Mouse (Mus musculus): ENCODE measurements around the gene Isg15. TPM values are rescaled to one million over a fixed set of nuclear protein-coding genes. Genes with fewer than 3 reads are reported as not detected.

Isg15 gene
- polyA plus RNA-seq, 1 experiment from 2014 or later, result 1.7 TPM

DNA sequence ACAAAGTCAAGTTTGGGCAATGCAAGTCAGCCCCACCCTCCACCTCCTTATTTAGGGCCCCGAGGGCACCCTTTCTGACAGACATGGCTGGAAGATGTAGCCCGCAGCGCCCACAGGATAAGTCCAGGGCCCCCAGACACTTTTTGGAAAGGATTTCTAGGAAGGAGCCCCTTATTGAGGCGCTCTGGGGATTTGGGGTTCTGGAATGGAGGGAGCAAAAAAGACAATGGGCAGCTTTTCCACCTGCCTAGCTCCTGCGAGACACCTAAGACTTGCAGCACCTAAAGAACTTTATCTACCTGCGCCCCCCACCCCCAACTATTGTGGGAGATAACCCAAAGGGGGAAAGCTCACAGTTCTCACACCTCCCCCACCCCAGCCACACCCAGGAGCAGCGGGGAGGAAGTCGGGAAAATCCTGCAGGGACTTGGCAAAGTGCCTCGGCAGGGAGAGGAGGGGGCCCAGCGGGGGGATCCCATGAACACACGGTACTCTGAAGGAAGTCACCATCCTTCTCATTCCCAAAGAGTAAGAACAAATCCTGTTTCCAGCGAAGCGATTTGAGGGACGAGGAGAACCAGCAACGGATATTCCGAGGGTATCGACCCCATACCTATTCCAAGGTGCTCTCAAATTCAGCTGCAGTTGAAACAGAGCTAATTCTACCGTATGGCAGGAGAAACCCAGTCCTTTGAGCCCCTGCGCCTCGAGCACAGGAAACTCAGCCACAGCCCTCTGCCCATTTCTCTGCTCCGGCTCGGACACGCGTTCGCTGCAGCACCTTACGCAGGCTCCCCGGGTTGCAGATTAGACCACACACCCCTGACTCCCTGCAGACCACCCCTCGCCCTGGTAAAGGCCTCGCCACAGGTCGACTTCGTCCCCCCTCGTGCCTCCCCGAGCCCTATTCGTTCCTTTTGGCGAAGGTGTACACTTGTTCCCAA is 4.4 kb downstream of the Isg15 start:
- peak overlapping the region; percentile 92 for H3K4me2 ChIP-seq
- H3K9ac ChIP-seq, result peak overlapping the region; percentile 86
- ATAC-seq (ENCODE audit: low FRiP score), result peak; percentile 18; the same call in 1 of the 2 replicates
- H3K27ac ChIP-seq, result peak overlapping the region; percentile 81
- H3K4me3 ChIP-seq, result peak overlapping the region; percentile 66
- H3K27me3 ChIP-seq, result no peaks in the 10 kb centered on the region
- peaks cover 18% of the 10 kb centered on the region for H3K36me3 ChIP-seq
- peaks cover 54% of the 10 kb centered on the region for H3K4me1 ChIP-seq (replicated peaks)
- 3% methylated on average over 35 of the region's 35 CpGs for WGBS
- H3K9me3 ChIP-seq, result no peaks in the 10 kb centered on the region

DNA sequence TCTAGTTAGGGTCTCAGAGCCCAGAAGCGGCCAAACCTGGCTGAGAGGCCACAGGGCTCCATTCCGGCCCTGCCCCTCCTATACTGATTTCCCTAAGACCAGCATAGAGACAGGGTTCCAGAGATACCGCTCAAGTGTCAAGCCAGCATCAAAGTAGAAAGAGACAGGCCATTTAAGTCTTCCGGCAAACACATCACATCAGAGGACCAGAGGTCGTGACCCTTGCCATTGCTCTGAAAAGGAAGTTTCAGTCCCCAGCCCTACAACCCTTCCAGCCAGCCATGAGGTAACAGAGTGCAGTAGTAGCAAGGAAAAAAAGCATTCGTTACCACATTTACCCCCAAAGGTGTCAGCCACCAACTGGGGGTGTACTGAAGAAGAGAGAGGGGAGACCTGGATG is 6.3 kb downstream of the Isg15 start:
- H3K4me3 ChIP-seq, result peak overlapping the region; percentile 66; the same call in 1 of the 2 replicates
- no peak for ATAC-seq (ENCODE audit: low FRiP score)
- H3K4me2 ChIP-seq, result peak overlapping the region; percentile 92
- H3K9ac ChIP-seq, result peak overlapping the region; percentile 86
- H3K36me3 ChIP-seq, result peaks cover 26% of the 10 kb centered on the region
- H3K27me3 ChIP-seq, result no peaks in the 10 kb centered on the region
- H3K27ac ChIP-seq, result no peak overlapping the region
- H3K4me1 ChIP-seq (replicated peaks), result peaks cover 73% of the 10 kb centered on the region
- 21% methylated on average over 6 of the region's 6 CpGs for WGBS
- no peaks in the 10 kb centered on the region for H3K9me3 ChIP-seq

DNA sequence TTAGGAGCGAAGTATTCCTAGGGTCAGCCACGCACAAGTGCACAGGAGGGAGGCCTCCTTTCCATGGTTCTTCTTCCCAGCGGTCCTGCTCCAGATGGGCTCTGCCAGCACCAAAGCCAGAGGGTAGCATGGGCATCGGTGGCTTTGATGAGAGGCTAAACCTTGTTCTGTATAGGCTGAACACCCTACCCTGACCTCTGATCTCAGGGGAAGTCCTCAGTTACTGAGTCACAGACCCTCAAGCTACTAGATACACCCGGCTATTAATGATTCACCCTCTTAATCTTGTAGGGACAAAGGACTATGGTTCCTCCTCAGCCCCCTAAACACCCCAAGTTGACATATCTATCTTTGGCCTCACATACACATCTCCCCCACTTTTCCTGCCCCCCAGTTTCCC is 6.7 kb downstream of the Isg15 start:
- H3K4me2 ChIP-seq, result peak overlapping the region; percentile 92
- H3K9ac ChIP-seq, result peak overlapping the region; percentile 86

DNA sequence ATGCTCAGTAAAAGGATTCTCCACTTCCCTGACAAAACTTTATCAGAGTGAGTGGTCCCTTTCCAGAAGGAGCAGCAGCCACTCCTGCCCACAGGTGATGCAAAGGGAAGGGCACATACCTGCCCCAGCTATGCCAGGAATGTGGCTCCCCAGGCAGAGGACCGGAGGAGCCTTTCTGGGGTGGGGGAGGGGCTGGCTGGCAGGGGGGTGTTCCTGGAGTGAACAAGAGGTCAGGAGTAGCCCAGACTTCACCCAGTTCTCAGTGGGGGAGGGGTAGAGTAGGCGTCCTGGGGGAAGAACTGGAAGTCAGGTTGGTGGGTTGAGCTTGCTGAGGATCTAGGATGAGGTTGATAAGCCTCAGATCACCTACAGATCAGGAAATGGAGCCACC is 7.4 kb downstream of the Isg15 start:
- ATAC-seq (ENCODE audit: low FRiP score), result no peak
- peaks cover 84% of the 10 kb centered on the region for H3K4me1 ChIP-seq (replicated peaks)
- no peaks in the 10 kb centered on the region for H3K9me3 ChIP-seq
- H3K36me3 ChIP-seq, result peaks cover 26% of the 10 kb centered on the region
- peak overlapping the region; percentile 92; the same call in 1 of the 2 replicates for H3K4me2 ChIP-seq
- no peak overlapping the region for H3K4me3 ChIP-seq
- H3K27ac ChIP-seq, result peak overlapping the region; percentile 8
- H3K9ac ChIP-seq, result peak overlapping the region; percentile 86; the same call in 1 of the 2 replicates
- H3K27me3 ChIP-seq, result no peaks in the 10 kb centered on the region
- WGBS, result 21% methylated on average over 2 of the region's 2 CpGs

More for the DNA sequence above, 6.7 kb downstream of the Isg15 start:
- Histone ChIP-seq H3K36me3 (peaks cover 26% of the 10 kb centered on the region), H3K27me3 (no peaks in the 10 kb centered on the region), H3K27ac (no peak overlapping the region), H3K4me1 (replicated peaks) (peaks cover 77% of the 10 kb centered on the region), H3K9me3 (no peaks in the 10 kb centered on the region), H3K4me3 (peak overlapping the region; percentile 66; the same call in 1 of the 2 replicates)
- 59% methylated on average over 5 of the region's 5 CpGs for WGBS
- ATAC-seq (ENCODE audit: low FRiP score), result no peak

DNA sequence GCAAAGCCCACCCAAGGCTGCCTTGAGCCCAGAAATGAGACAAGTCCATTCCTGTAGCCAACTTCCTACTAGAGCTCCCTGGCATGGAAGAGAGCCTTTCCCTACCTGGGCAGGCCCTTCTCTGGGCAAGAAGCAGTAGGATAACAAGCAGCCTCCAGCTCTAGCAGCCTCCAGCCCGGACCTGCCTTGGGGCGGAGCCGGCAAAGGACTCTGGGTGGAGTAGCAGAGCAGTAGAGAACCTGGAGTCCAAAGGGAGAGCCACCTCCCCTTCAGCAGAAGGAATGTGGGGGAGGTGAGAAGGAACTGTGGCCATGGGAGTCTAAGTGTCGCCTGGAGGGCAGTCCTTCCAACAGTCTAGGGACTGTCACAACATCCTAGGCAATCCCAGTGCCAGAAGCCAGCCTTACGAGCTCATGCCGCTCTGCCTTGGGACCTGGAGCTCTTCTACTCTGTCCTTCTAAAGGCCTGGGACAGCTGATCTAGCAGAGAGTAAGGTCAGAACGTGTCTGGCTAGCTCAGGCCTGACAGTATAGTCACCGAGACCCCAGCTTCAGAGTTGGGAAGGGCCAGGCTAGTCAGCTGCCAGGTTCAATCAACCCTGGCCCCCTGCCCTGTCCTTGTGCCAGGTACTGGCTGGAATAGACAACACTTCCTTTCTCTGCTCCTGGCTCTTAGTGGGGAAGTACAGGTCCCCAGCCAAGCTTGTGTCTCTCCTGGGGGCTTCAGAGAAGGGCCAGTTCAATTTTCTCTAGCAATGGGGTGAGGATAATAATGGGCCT is 8.0 kb downstream of the Isg15 start:
- peaks cover 90% of the 10 kb centered on the region for H3K4me1 ChIP-seq (replicated peaks)
- no peak for ATAC-seq (ENCODE audit: low FRiP score)
- H3K4me3 ChIP-seq, result no peak overlapping the region
- H3K9ac ChIP-seq, result peak overlapping the region; percentile 55
- WGBS, result 50% methylated on average over 8 of the region's 8 CpGs
- peak overlapping the region; percentile 17; the same call in 1 of the 2 replicates for H3K4me2 ChIP-seq
- no peaks in the 10 kb centered on the region for H3K9me3 ChIP-seq
- H3K27me3 ChIP-seq, result no peaks in the 10 kb centered on the region
- peak overlapping the region; percentile 8 for H3K27ac ChIP-seq
- peaks cover 26% of the 10 kb centered on the region for H3K36me3 ChIP-seq

DNA sequence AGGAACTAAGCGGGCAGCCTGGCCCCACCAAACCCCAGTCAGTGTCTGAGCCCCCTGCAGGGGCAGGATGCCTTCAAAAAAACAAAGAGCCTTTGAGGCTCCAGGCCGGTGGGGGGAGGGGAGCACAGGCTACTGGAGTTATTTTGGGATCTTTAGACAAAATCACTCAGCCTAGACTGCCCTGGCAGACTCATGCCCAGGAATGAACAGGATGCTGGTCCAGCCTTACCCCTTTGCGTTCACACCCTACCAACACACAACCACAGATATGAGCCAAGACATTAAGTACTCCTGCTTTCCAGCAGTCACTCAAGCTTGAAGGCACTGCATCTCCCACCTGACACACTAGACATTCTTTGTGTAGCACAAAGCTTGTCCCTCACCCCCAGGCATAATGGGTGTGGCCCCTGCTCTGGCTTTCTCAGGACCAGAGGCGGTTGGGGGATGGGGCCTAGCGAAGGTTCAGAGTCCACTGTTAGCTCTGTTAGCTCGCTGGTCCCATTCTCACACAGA is 11.8 kb downstream of the Isg15 start:
- H3K27ac ChIP-seq, result peak overlapping the region; percentile 89
- H3K4me2 ChIP-seq, result peak overlapping the region; percentile 39
- H3K4me1 ChIP-seq (replicated peaks), result peaks cover 100% of the 10 kb centered on the region
- peaks cover 23% of the 10 kb centered on the region for H3K36me3 ChIP-seq
- 8% methylated on average over 6 of the region's 6 CpGs for WGBS
- no peaks in the 10 kb centered on the region for H3K27me3 ChIP-seq
- H3K9me3 ChIP-seq, result no peaks in the 10 kb centered on the region
- ATAC-seq (ENCODE audit: low FRiP score), result peak; percentile 52
- peak overlapping the region; percentile 60 for H3K9ac ChIP-seq
- H3K4me3 ChIP-seq, result no peak overlapping the region

DNA sequence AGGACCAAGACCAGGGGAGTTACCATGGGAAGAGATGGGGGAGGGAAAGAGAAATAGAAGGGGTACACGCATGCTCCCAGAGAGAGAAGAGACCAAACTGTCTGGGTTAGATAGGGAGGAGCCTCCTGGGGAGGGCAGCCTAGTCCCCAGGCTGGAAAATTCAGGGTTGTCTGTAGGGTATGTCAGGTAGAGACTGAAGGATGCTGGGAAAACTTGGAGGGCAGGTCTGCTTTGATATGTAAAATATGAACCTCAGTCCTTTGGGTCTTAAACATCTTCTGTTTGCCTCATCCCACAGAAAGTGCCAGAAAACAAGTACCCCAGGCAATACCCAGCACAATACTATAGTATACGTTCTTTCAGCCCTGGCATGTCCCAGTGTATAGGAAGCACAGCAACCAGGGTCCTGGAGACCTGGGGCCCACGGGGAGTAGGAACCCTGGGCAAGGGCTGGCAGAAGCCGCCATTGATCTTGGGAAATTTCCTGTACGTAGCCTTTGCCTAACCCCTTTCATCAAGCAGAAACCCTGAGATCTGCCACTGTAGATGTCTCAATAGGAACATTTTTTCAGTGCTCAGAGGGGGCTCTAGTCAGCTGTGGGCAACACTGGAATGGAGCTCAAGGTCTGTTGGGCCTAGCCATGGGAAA is 12.3 kb downstream of the Isg15 start:
- H3K27me3 ChIP-seq, result no peaks in the 10 kb centered on the region
- H3K36me3 ChIP-seq, result peaks cover 24% of the 10 kb centered on the region
- no peaks in the 10 kb centered on the region for H3K9me3 ChIP-seq
- H3K4me2 ChIP-seq, result peak overlapping the region; percentile 39
- ATAC-seq (ENCODE audit: low FRiP score), result 0 out of 2 replicates have a peak, but pooled peaks have one; percentile 0
- peak overlapping the region; percentile 60 for H3K9ac ChIP-seq
- H3K27ac ChIP-seq, result peak overlapping the region; percentile 89
- 24% methylated on average over 5 of the region's 5 CpGs for WGBS
- H3K4me1 ChIP-seq (replicated peaks), result peaks cover 100% of the 10 kb centered on the region
- no peak overlapping the region for H3K4me3 ChIP-seq

DNA sequence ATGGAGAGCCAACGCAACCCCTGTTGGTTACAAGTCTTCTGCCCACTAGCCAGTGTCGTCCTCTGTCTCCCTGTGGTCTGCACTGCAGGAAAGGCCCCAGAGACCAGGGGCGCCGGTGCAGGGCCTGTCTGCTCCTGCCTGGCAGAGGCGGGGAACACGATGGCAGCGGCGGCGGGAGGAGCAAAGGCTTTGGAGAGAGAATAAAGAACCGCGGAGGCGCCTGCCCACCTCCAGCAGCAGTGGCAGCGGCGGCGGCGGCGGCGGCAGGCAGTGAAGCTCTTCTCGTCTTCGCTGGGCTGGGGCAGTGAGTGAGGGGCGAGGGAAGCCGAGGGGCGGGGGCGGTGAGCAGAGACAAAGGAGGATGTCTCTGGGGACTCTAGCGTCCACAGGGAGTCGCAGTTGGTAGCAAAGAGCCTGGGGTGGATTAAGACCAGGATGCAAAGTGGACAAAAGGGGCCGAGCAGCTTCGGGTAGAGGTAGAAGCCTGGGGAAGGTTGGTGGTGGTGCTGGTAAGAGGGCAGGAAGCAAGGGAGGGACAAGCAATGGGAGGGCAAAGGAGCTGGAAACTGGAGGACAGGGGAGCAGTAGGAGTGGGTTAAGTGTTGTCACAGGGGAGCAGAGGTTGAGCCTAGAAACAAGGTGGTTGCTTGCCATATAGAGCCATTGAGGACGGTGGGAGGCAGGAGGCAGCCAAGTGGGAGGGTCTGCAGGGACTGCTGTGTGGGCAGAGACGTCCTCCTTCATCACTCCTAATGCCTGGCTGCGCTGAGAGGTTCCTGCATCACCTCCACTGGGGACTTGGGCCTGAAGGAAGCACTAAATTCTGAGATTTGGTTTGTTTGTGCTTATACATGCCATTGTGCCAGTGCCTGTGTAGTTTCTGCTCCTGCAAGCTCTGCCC is 14.4 kb downstream of the Isg15 start:
- Histone ChIP-seq H3K4me3 (peak overlapping the region; percentile 62), H3K4me2 (peak overlapping the region; percentile 86), H3K36me3 (peaks cover 25% of the 10 kb centered on the region), H3K27ac (peak overlapping the region; percentile 98), H3K9ac (peak overlapping the region; percentile 90), H3K27me3 (no peaks in the 10 kb centered on the region), H3K4me1 (replicated peaks) (peaks cover 100% of the 10 kb centered on the region), H3K9me3 (no peaks in the 10 kb centered on the region)
- 3% methylated on average over 31 of the region's 31 CpGs for WGBS
- peak; percentile 49 for ATAC-seq (ENCODE audit: low FRiP score)

DNA sequence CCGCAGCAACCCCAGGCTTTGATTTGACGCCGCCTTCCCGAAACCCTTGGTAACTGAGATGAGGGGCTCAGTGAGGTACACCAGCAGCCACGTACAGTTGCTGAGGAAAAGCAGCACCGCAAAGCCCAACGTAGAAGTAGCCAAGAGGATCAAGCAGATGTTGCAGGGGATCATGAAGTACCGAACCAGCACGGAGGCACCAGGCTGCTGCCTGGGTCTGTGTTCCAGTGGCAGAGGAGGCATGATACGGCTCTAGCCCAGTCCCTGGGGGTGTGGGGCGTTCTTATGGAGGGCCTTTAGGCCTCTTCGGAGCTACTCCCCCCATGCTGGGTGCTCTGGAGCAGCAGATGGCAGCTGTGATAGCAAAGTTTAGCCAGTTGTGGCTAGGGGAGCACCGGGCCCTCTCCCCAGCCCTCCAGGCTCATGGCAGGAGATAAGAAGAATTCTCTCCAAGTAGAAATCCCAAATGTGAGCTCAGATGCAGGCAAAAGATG is 15.1 kb downstream of the Isg15 start:
- H3K27ac ChIP-seq, result peak overlapping the region; percentile 98
- H3K4me2 ChIP-seq, result peak overlapping the region; percentile 86
- H3K36me3 ChIP-seq, result peaks cover 21% of the 10 kb centered on the region
- peaks cover 100% of the 10 kb centered on the region for H3K4me1 ChIP-seq (replicated peaks)
- H3K4me3 ChIP-seq, result peak overlapping the region; percentile 62
- no peaks in the 10 kb centered on the region for H3K9me3 ChIP-seq
- WGBS, result 49% methylated on average over 13 of the region's 13 CpGs
- H3K27me3 ChIP-seq, result no peaks in the 10 kb centered on the region
- peak overlapping the region; percentile 90 for H3K9ac ChIP-seq
- ATAC-seq (ENCODE audit: low FRiP score), result no peak

DNA sequence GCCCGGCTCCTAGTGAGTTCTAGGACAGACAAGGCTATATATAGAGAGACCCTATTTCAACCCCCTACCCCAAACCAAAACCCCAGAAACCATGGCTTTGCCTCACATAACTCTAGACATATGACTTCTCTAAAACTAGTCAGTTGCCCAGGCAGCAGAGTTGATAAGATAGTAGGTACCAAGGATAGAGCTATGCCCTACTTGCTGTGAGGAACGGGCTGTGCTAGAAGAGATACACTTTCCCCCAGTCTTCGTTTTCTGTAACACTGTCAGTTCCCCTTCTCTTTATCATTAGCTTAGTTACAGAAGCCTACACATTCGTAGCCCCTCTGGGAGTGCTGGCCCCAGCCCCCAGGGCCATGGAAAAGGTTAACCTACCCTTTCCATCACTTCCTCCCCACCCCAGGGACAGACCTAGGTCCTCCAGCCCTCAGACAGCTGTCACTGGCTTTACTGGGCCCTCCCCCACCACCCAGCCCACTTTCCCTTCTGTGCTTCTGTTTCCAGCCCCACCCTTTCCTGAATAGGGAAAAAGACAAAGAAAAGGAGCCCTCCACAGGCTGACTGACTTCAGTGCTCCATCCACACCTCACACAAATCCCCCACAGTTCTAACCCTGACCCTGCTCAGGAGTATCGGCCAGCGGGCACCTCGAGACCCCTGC is 16.2 kb downstream of the Isg15 start:
- Histone ChIP-seq H3K9ac (peak overlapping the region; percentile 90), H3K27me3 (no peaks in the 10 kb centered on the region), H3K9me3 (no peaks in the 10 kb centered on the region), H3K4me3 (peak overlapping the region; percentile 62), H3K4me2 (peak overlapping the region; percentile 86), H3K36me3 (peaks cover 30% of the 10 kb centered on the region), H3K27ac (peak overlapping the region; percentile 98), H3K4me1 (replicated peaks) (peaks cover 99% of the 10 kb centered on the region)
- ATAC-seq (ENCODE audit: low FRiP score), result 0 out of 2 replicates have a peak, but pooled peaks have one; percentile 14
- 71% methylated on average over 7 of the region's 7 CpGs for WGBS
